8 mouse cellular contexts compared by ENCODE assay signal in the genomic region with DNA sequence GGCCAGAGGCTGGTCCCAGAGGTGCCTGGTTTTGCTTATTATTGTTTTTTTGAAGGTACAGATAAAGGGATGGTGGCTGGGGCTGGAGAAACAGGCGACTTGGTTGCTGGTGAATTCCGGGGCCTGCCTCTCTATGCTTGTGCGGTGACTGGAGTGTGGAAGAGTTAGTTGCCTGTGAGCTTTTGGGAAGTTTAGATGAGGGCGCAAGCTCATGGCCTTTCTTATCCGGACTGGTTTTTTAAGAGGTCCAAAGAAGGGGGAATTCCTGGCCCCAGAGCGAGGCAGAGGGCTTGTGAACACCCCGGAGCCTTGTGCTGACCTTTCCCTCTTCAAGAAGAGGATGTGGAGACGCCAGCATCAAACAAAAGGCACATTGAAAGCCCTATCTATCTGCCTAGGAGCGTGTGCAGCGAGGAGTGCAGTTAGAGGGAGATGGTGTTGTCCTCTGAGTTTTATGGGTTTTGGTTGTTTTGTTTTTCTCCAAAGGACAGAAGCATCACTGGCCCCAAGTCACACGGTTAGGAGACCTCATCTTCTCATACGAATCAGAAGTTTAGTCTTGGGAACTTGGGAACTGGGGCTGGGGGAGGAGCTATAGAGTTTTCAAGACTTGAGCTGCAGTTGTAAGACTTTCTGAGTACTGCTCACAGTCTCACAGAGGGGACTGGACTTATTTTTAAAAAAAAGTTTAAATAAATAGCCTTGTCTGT. TPM values are rescaled to one million over a fixed set of nuclear protein-coding genes. Genes with fewer than 3 reads are reported as not detected.
A peak's percentile ranks its signal among the peaks of the same experiment; 100 is the strongest.
DNase-seq lines count a peak whose midpoint lies in the region; ATAC-seq and TF ChIP-seq lines count a peak whose summit lies in the region.

No protein-coding gene starts in this region.

- no peak for TF ChIP-seq CTCF in layer of hippocampus, adult 2 months (conservative IDR thresholded peaks at IDR 0.05)
- TF ChIP-seq CTCF in cortical plate, adult 2 months (IDR thresholded peaks at IDR 0.05; ENCODE audit: extremely low read depth, insufficient read depth, low read length) = no peak

- H3K27ac ChIP-seq in layer of hippocampus, adult 2 months = peak overlapping the region; percentile 93
- H3K27ac ChIP-seq in cortical plate, adult 2 months (ENCODE audit: insufficient read depth, low read length) = 0 out of 2 replicates have a peak overlapping the region, but pooled peaks have one; percentile 20
- H3K27ac ChIP-seq in hindbrain, embryonic 13.5 days = peak overlapping the region; percentile 99
- peak overlapping the region; percentile 99 for H3K27ac ChIP-seq in midbrain, embryonic 11.5 days (ENCODE audit: low read depth, low read length)

- no peak for TF ChIP-seq POLR2A in cortical plate, adult 2 months (IDR thresholded peaks at IDR 0.05; ENCODE audit: extremely low read depth, insufficient read depth, low read length)

- H3K27me3 ChIP-seq in hindbrain, embryonic 13.5 days = no peaks in the 10 kb centered on the region
- H3K27me3 ChIP-seq in midbrain, embryonic 11.5 days (ENCODE audit: control insufficient read depth, insufficient read depth, low read length) = no peaks in the 10 kb centered on the region

- DNase-seq in layer of hippocampus, adult 2 months (ENCODE audit: low spot score in 2 of 2) = no peak
- no peak for DNase-seq in layer of hippocampus, postnatal 36 days
- peak; percentile 94 for DNase-seq in midbrain, embryonic 11.5 days (ENCODE audit: low spot score, missing footprints)
- no peak for DNase-seq in ovary, postnatal 10 days (ENCODE audit: low spot score)
- no peak for DNase-seq in T-cell, adult 2 months (ENCODE audit: low spot score)
- DNase-seq in testis, postnatal 14 days (ENCODE audit: low spot score) = no peak

- H3K9ac ChIP-seq in hindbrain, embryonic 13.5 days = peak overlapping the region; percentile 100
- H3K9ac ChIP-seq in midbrain, embryonic 11.5 days (ENCODE audit: low read length) = peak overlapping the region; percentile 100

- ATAC-seq in hindbrain, embryonic 13.5 days (ENCODE audit: low FRiP score) = no peak
- ATAC-seq in midbrain, embryonic 11.5 days (ENCODE audit: low FRiP score) = no peak

- peak overlapping the region; percentile 98 for H3K4me2 ChIP-seq in hindbrain, embryonic 13.5 days
- H3K4me2 ChIP-seq in midbrain, embryonic 11.5 days = peak overlapping the region; percentile 93

- WGBS in hindbrain, embryonic 13.5 days = 2% methylated on average over 12 of the region's 12 CpGs
- under 1% methylated on average over 12 of the region's 12 CpGs for WGBS in midbrain, embryonic 11.5 days

- peaks cover 5% of the 10 kb centered on the region for H3K4me1 ChIP-seq in cortical plate, adult 2 months (ENCODE audit: control insufficient read depth, insufficient read depth, low read length)
- H3K4me1 ChIP-seq in hindbrain, embryonic 13.5 days (replicated peaks) = peaks cover 70% of the 10 kb centered on the region
- H3K4me1 ChIP-seq in midbrain, embryonic 11.5 days (ENCODE audit: control insufficient read depth, insufficient read depth, low read length) = peaks cover 59% of the 10 kb centered on the region

- H3K36me3 ChIP-seq in hindbrain, embryonic 13.5 days = no peaks in the 10 kb centered on the region
- no peaks in the 10 kb centered on the region for H3K36me3 ChIP-seq in midbrain, embryonic 11.5 days (ENCODE audit: control insufficient read depth, insufficient read depth, low read length)

- peak overlapping the region; percentile 87 for H3K4me3 ChIP-seq in layer of hippocampus, adult 2 months
- peak overlapping the region; percentile 51 for H3K4me3 ChIP-seq in cortical plate, adult 2 months (ENCODE audit: insufficient read depth, low read length)
- peak overlapping the region; percentile 99 for H3K4me3 ChIP-seq in hindbrain, embryonic 13.5 days
- H3K4me3 ChIP-seq in midbrain, embryonic 11.5 days (ENCODE audit: low read depth, low read length) = peak overlapping the region; percentile 99

- H3K9me3 ChIP-seq in hindbrain, embryonic 13.5 days = no peaks in the 10 kb centered on the region
- no peaks in the 10 kb centered on the region for H3K9me3 ChIP-seq in midbrain, embryonic 11.5 days (ENCODE audit: control insufficient read depth, low read length)

RNA-seq across cellular contexts. Expression of gene Zmiz1, which starts 2.8 kb away (rescaled TPM):
- total RNA-seq in layer of hippocampus, adult 2 months (2021) = 10 to 100 TPM; 87.7 to 99.3 TPM
- 10 to 100 TPM; 88.1 to 94.5 TPM for total RNA-seq in layer of hippocampus, postnatal 36 days (2021)
- 33.5 and 36.9 TPM in 2 replicates for polyA plus RNA-seq in cortical plate, adult 2 months (2012; rRNA removed)
- 58.5 and 65.3 TPM in 2 replicates for polyA plus RNA-seq in hindbrain, embryonic 13.5 days (2015; fragmentation: Nextera tagmentation; extraction: Ambion mirVana)
- polyA plus RNA-seq in midbrain, embryonic 11.5 days (2014; fragmentation: Nextera tagmentation; extraction: Ambion mirVana) = 47.7 and 51.5 TPM in 2 replicates

Comparison
In these comparisons a context has a peak if more than half of its experiments do, and no peak if none do; other contexts are left out.
1. H3K27ac ChIP-seq: peak in every context shown above with its lines; median percentile 99 in hindbrain, embryonic 13.5 days; 99 in midbrain, embryonic 11.5 days; 93 in layer of hippocampus, adult 2 months; 20 in cortical plate, adult 2 months.